Mouse (Mus musculus) G1E (cell line): ENCODE measurements around the gene Tmtc1.

ENCODE experiments used
- GATA2 ChIP-seq: IDR thresholded peaks from 2 replicates; pipeline ENCODE4 v1.6.1; 2012; ENCODE audit warnings: low read depth, low read length, inconsistent platforms, borderline replicate concordance
- POLR2AphosphoS5 ChIP-seq: IDR thresholded peaks from 2 replicates; pipeline ENCODE4 v1.6.1; 2012; ENCODE audit warnings: low read depth, low read length, inconsistent platforms; ENCODE audit not compliant: insufficient replicate concordance

- TF ChIP-seq POLR2AphosphoS5 = no peak
- no peak for TF ChIP-seq GATA2
Measured at GRCm38 (mm10) chr6:148207522-148207921, 236.7 kb downstream of the Tmtc1 start.
